Mouse (Mus musculus) midbrain, embryonic 12.5 days (tissue): ENCODE measurements around the gene Lrrc46. TPM values are rescaled to one million over a fixed set of nuclear protein-coding genes. Genes with fewer than 3 reads are reported as not detected.
A peak's percentile ranks its signal among the peaks of the same experiment; 100 is the strongest.

Experiments used
- ATAC-seq: fragments of 200-750 bp; cut with Nextera tagmentation; 2 replicates; pipeline ENCODE4 v1.8.0; 2017; ENCODE audit warnings: low read depth, moderate TSS enrichment, moderate library complexity; ENCODE audit not compliant: low FRiP score
- H3K27ac ChIP-seq: fragments of 300-500 bp; sonication (generic); replicated peaks from 2 replicates; pipeline ENCODE4 v1.5.1; 2016; ENCODE audit warnings: mild to moderate bottlenecking
- H3K27me3 ChIP-seq: fragments of 300-500 bp; sonication (generic); 2 replicates; pipeline ENCODE4 v1.6.1; 2016; ENCODE audit warnings: mild to moderate bottlenecking
- H3K36me3 ChIP-seq: fragments of 300-500 bp; sonication (generic); 2 replicates; pipeline ENCODE4 v1.6.1; 2016
- H3K4me1 ChIP-seq: fragments of 300-500 bp; sonication (generic); 2 replicates; pipeline ENCODE4 v1.6.1; 2016
- H3K4me2 ChIP-seq: fragments of 300-500 bp; sonication (generic); replicated peaks from 2 replicates; pipeline ENCODE4 v1.6.1; 2016; ENCODE audit warnings: mild to moderate bottlenecking, moderate library complexity
- H3K4me3 ChIP-seq: fragments of 300-500 bp; sonication (generic); 2 replicates; pipeline ENCODE4 v1.5.1; 2016; ENCODE audit warnings: mild to moderate bottlenecking
- H3K9ac ChIP-seq: fragments of 300-500 bp; sonication (generic); replicated peaks from 2 replicates; pipeline ENCODE4 v1.6.1; 2016; ENCODE audit warnings: mild to moderate bottlenecking, moderate library complexity
- H3K9me3 ChIP-seq: fragments of 300-500 bp; sonication (generic); 2 replicates; pipeline ENCODE4 v1.6.1; 2016; ENCODE audit warnings: mild to moderate bottlenecking
- WGBS: fragments of 180-500 bp; shearing (Covaris S2); methylation state at CpG from one replicate; pipeline ENCODE4 v1.1.7; 2016; 5-methylcytosine and 5-hydroxymethylcytosine counted together
- polyA plus RNA-seq: library from polyadenylated mRNA; unstranded; fragments of >200 nt; fragmentation: Nextera tagmentation; extraction: Ambion mirVana; gene quantifications from 2 replicates; pipeline ENCODE4 v1.2.1, GENCODE M21; 2016

Gene Lrrc46
- polyA plus RNA-seq, 1 experiment from 2014 or later, result 2.4 TPM

- Histone ChIP-seq H3K36me3 (no peaks in the 10 kb centered on the region), H3K27ac (peak overlapping the region; percentile 65), H3K4me3 (peak overlapping the region; percentile 37), H3K9ac (peak overlapping the region; percentile 64), H3K4me1 (peaks cover 38% of the 10 kb centered on the region), H3K9me3 (no peaks in the 10 kb centered on the region), H3K4me2 (peak overlapping the region; percentile 67), H3K27me3 (peaks cover 66% of the 10 kb centered on the region)
- 2% methylated on average over 29 of the region's 30 CpGs for WGBS
- peak; percentile 71 for ATAC-seq
Measured at GRCm38 (mm10) chr11:96997380-96997956, 43.7 kb downstream of the Lrrc46 start.

DNA sequence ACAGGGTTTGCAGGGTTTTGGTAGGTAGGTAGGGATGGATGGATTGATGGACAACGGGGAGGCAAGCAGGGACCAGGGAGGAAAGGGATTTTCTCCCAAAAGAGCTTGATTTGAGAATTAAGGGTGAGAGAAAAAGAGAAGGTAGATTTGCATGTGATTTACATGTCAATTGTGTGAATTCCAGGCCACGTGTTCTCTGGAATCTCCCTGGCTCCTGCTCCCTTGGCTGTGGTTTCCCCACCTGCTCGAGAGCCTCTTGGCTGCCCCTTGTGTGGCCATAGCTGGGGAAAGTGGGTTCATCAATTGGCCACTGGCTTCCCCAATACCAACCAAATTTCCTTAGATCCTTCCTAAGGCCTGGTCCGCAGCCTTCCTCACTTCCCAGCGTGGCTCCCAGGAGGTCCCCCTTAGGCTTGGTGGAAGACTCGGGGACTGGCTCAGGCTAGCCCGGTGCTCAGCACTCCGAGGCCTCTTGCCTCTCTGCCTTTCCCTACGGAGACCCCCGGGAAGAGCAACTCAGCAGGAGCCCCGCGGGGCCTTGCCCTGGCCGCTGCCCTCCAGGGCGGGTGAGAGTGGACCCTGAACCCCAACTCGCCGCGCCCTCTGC lies 44.3 kb downstream of the Lrrc46 start:
- H3K27ac ChIP-seq, result peak overlapping the region; percentile 65
- H3K36me3 ChIP-seq, result no peaks in the 10 kb centered on the region
- H3K4me1 ChIP-seq, result peaks cover 38% of the 10 kb centered on the region
- H3K9me3 ChIP-seq, result no peaks in the 10 kb centered on the region
- peaks cover 66% of the 10 kb centered on the region for H3K27me3 ChIP-seq
- peak; percentile 32; the same call in 1 of the 2 replicates for ATAC-seq
- peak overlapping the region; percentile 67 for H3K4me2 ChIP-seq
- H3K4me3 ChIP-seq, result peak overlapping the region; percentile 37
- peak overlapping the region; percentile 64 for H3K9ac ChIP-seq
- WGBS, result 5% methylated on average over 17 of the region's 17 CpGs

DNA sequence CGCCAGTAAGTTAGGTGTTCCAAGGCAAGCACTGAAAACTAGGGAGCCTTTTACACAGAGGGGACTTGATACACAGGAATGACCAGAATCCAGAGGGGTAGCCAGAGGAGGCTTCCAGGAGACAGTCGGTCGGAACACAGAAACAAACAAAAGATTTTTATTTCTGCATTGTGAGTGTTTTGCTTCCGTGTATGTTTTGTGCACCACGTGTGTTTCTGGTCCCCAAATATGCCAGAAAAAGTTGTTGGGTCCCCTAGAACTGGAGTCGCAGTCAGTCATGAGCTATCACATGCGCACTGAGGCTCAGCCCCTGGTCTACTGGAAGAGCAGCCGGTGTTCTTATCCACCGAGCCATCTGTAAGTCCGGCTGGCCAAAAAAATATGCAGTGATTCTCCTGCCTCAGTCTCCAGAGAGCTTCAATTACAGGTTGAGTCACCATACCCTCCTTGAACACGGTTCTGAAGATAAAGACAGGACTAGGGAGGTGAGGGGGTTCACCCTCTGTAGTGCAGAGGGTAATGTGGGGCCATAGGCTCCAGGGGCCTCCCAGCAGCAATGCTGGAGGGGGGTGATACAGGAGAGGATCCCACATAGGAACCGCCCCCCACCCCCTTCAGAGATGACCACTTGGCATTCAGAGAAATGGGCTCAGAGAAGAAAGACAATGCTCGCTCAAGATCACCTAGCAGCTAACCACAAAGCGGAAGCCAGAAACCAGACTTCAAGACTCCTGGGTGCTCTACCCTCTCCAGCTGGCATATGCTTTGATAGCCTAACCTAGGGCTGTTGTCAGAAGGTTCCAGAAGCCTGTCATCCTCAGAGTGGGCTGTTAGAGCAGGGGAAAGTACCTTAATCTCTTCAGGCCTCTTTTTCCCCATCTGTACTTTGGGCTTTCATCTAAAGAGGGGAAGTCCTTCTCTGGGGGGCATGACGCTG lies 45.1 kb downstream of the Lrrc46 start:
- 0 out of 2 replicates have a peak overlapping the region, but pooled peaks have one; percentile 65 for H3K27ac ChIP-seq
- no peaks in the 10 kb centered on the region for H3K9me3 ChIP-seq
- 80% methylated on average over 15 of the region's 15 CpGs for WGBS
- H3K4me2 ChIP-seq, result no peak overlapping the region
- H3K9ac ChIP-seq, result no peak overlapping the region
- H3K4me1 ChIP-seq, result peaks cover 35% of the 10 kb centered on the region
- no peaks in the 10 kb centered on the region for H3K36me3 ChIP-seq
- ATAC-seq, result no peak
- H3K4me3 ChIP-seq, result no peak overlapping the region
- H3K27me3 ChIP-seq, result peaks cover 60% of the 10 kb centered on the region

DNA sequence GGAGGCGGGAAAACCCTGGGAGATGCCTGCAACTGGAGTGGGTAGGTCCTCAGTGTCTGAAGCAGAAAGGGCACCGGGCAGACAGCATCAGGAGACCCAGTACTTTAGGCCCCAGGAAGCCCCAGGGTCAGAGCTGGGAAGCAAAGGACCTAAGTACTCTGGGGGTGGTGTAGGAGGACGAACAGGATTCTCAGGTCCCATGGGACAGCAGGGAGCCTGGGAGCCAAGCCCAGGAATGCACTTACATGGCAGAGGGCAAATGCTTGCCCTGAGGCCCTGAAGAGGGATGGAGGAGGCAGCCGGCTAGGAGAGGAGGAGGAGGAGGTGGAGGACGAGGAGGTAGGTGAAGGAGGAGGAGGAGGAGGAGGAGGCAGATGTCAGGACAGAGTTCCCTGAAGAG lies 46.2 kb downstream of the Lrrc46 start:
- no peak overlapping the region for H3K27ac ChIP-seq

DNA sequence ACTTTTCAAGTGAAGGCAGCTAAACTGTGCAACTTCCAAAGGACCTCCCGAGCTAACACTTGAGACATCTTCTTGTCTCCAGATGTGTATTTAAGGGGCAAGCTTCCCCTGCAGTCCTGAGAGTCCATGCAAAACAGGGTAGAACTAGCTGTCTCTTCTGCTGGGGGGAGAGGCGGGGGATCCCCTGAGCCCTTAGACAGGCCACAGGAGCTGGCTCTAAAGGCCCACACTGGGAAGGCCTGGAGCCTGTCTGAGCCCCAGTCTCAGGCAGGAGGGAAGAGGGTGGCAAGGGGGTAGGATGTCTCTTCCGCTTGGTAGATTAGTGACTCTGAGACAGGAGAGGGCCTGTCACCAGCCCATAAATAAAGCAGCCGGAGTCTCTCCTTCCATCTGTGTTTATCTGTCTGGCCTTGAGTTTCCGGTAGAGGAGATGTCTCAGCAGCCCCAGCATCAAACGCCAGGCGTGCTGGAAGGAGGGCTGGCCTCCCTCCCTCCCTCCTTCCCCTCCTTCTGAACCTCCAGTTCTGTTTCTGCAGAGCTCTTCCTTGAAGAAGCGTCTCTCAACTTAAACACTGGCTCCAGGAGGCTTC lies 48.4 kb downstream of the Lrrc46 start:
- Histone ChIP-seq H3K4me3 (no peak overlapping the region), H3K9me3 (no peaks in the 10 kb centered on the region), H3K36me3 (no peaks in the 10 kb centered on the region), H3K27ac (no peak overlapping the region), H3K27me3 (peaks cover 63% of the 10 kb centered on the region), H3K4me2 (no peak overlapping the region), H3K4me1 (peaks cover 34% of the 10 kb centered on the region), H3K9ac (no peak overlapping the region)
- 52% methylated on average over 8 of the region's 8 CpGs for WGBS
- ATAC-seq, result no peak

More for the DNA sequence above, 46.2 kb downstream of the Lrrc46 start:
- Histone ChIP-seq H3K4me2 (no peak overlapping the region), H3K9me3 (no peaks in the 10 kb centered on the region), H3K36me3 (no peaks in the 10 kb centered on the region), H3K4me3 (no peak overlapping the region), H3K9ac (no peak overlapping the region), H3K27me3 (peaks cover 60% of the 10 kb centered on the region), H3K4me1 (peaks cover 30% of the 10 kb centered on the region)
- WGBS, result 16% methylated on average over 5 of the region's 5 CpGs
- ATAC-seq, result no peak

DNA sequence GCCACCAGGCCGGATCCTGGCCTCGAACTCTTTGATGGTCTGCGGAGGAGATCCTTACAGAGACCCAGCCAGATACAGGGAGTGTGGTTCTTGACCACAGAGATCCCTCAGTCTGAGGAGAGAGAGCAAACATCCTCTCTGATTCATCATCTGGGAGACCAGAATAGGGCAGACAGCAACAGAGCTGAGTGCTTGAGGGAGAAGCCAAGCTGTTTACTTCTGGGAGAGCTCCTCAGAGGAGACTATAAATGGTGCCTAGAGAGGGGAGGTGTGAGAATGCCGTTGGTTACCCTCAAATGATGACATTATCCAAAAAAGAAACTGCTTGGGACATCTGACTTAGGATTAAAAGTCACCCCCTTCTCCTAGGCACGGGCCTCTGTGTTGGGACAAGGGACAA lies 49.7 kb downstream of the Lrrc46 start:
- Histone ChIP-seq H3K27me3 (peaks cover 65% of the 10 kb centered on the region), H3K4me3 (no peak overlapping the region), H3K27ac (no peak overlapping the region), H3K4me1 (peaks cover 24% of the 10 kb centered on the region), H3K9ac (no peak overlapping the region), H3K9me3 (no peaks in the 10 kb centered on the region), H3K4me2 (no peak overlapping the region), H3K36me3 (no peaks in the 10 kb centered on the region)
- no peak for ATAC-seq
- 79% methylated on average over 5 of the region's 5 CpGs for WGBS

- H3K4me3 ChIP-seq, result peak overlapping the region; percentile 32
- 7% methylated on average over 30 of the region's 31 CpGs for WGBS
- H3K36me3 ChIP-seq, result no peaks in the 10 kb centered on the region
- no peaks in the 10 kb centered on the region for H3K9me3 ChIP-seq
- ATAC-seq, result no peak
- H3K4me1 ChIP-seq, result peaks cover 11% of the 10 kb centered on the region
- H3K27ac ChIP-seq, result no peak overlapping the region
- peak overlapping the region; percentile 55 for H3K4me2 ChIP-seq
- H3K9ac ChIP-seq, result 0 out of 2 replicates have a peak overlapping the region, but pooled peaks have one; percentile 21
- H3K27me3 ChIP-seq, result peaks cover 77% of the 10 kb centered on the region
Measured at GRCm38 (mm10) chr11:96987873-96988655, 53.1 kb downstream of the Lrrc46 start.

GRCm38 (mm10) chr11:96986463-96986862 lies 54.7 kb downstream of the Lrrc46 start:
- peaks cover 14% of the 10 kb centered on the region for H3K4me1 ChIP-seq
- H3K27me3 ChIP-seq, result peaks cover 73% of the 10 kb centered on the region
- no peaks in the 10 kb centered on the region for H3K9me3 ChIP-seq
- H3K36me3 ChIP-seq, result no peaks in the 10 kb centered on the region
- no peak overlapping the region for H3K27ac ChIP-seq
- H3K4me2 ChIP-seq, result no peak overlapping the region
- WGBS, result 65% methylated on average over 3 of the region's 3 CpGs
- no peak for ATAC-seq
- H3K9ac ChIP-seq, result no peak overlapping the region
- H3K4me3 ChIP-seq, result no peak overlapping the region

GRCm38 (mm10) chr11:96984903-96985302 lies 56.3 kb downstream of the Lrrc46 start:
- Histone ChIP-seq H3K4me3 (no peak overlapping the region), H3K4me1 (peaks cover 14% of the 10 kb centered on the region), H3K36me3 (no peaks in the 10 kb centered on the region), H3K27me3 (peaks cover 76% of the 10 kb centered on the region), H3K27ac (no peak overlapping the region), H3K9me3 (no peaks in the 10 kb centered on the region), H3K9ac (no peak overlapping the region; the same call in 1 of the 2 replicates), H3K4me2 (no peak overlapping the region)
- 22% methylated on average over 4 of the region's 4 CpGs for WGBS
- ATAC-seq, result no peak
